Mouse (Mus musculus): ENCODE results near the gene Plac8. TPM values are rescaled to one million over a fixed set of nuclear protein-coding genes. Genes with fewer than 3 reads are reported as not detected.

Plac8 gene
- 1,430 and 1,806 TPM in 2 replicates for polyA plus RNA-seq (2012; rRNA removed)

DNA sequence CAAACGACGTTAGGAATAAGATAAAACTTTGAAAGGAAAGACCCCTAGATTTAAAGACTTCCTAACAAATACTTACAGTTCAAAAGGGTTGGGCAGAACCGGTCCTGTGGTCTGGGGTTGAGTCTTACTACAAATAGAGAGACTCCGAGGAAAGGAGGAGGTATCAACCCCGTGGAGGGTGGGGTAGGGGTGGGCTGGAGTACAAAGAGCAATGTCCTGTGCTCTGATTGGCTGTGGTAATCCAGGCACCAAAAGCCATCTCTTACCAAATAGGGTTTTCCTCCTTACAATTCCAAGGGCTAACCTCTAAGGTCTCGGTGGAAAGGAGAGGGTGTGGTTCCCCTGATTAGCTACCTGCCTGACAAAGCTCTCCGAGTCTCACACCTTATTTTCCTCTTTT lies at the start of gene Plac8:
Plac8 (minus strand) TSS at position 177 of the 400 bp plus-strand sequence.
- Histone ChIP-seq H3K4me3 (ENCODE audit: low read depth, low read length) (peak within 1 kb of the TSS; percentile 92), H3K4me1 (ENCODE audit: control insufficient read depth, insufficient read depth, insufficient read length, low read length) (peaks cover 7% of the 10 kb centered on the region; the same call in 1 of the 2 replicates), H3K27ac (ENCODE audit: insufficient read depth, low read depth, low read length) (peak within 1 kb of the TSS; percentile 96), H3K27me3 (ENCODE audit: control insufficient read depth, insufficient read depth, low read length) (no peaks in the 10 kb centered on the region), H3K36me3 (ENCODE audit: control insufficient read depth, insufficient read depth, low read length) (peaks cover 23% of the 10 kb centered on the region)
- 5% methylated on average over 7 of the region's 7 CpGs for WGBS
- TF ChIP-seq POLR2A (IDR thresholded peaks at IDR 0.05; ENCODE audit: low read depth, low read length) (peak; percentile 32; the same call in 1 of the 2 replicates), CTCF (IDR thresholded peaks at IDR 0.05; ENCODE audit: extremely low read depth, insufficient read length, insufficient replicate concordance, low read depth, low read length) (no peak)

DNA sequence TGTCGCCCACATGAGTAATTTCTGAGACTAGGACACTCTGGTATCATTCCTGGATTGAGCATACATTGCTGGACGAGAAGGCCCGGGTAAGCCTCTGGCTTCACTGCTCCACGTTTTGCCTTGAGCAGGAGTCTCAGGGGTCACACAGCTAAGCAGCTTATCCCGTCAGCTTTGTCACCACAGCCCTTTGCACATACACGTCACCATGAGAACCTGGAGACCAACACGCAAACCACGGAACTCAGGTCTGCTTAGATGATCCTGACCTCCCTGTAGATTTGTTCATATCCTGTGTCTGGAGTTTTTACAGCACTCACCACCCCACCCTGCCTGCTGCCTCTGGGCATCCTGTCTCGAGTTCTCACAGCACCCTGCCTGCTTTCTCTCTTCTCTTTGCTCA lies 48.9 kb upstream of the Plac8 start:
- Histone ChIP-seq H3K4me1 (ENCODE audit: control insufficient read depth, insufficient read depth, insufficient read length, low read length) (peaks cover 26% of the 10 kb centered on the region), H3K27ac (ENCODE audit: insufficient read depth, low read depth, low read length) (no peak overlapping the region), H3K4me3 (ENCODE audit: low read depth, low read length) (no peak overlapping the region), H3K36me3 (ENCODE audit: control insufficient read depth, insufficient read depth, low read length) (no peaks in the 10 kb centered on the region), H3K27me3 (ENCODE audit: control insufficient read depth, insufficient read depth, low read length) (no peaks in the 10 kb centered on the region)
- TF ChIP-seq POLR2A (IDR thresholded peaks at IDR 0.05; ENCODE audit: low read depth, low read length) (no peak), CTCF (IDR thresholded peaks at IDR 0.05; ENCODE audit: extremely low read depth, insufficient read length, insufficient replicate concordance, low read depth, low read length) (no peak)
- 82% methylated on average over 9 of the region's 9 CpGs for WGBS

DNA sequence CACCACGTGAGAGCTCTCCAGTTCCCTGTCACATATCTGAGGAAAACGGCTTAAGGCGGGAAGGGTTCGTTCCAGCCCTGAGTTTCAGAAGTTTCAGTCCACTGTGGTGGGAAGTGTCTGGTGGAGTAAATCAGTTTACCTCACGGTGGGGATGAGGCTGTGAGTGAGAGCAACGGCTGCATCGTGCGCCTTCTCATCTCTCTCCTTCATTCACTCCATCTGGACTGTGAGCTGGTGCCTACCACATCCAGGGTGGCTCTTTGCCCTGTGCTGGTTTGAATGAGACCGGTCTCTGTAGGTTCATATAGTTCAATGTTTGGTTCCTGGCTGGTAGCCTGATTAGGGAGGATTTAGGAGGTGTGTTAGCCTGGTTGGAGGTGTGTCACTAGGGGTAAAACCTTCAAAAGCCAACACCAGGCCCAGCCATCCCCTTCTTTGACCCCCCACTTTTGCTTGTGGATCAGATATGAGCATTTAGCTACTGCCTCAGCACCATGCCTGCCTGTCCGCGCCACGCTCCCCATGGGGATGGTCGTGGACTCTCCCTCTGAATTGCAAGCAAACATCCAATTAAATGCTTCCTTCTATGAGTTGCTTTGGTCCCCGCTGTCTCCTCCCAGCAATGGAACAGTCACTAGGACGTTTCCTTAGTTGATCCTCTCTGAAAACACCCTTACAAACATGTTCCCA lies 47.7 kb upstream of the Plac8 start:
- Histone ChIP-seq H3K4me1 (ENCODE audit: control insufficient read depth, insufficient read depth, insufficient read length, low read length) (peaks cover 16% of the 10 kb centered on the region; the same call in 1 of the 2 replicates), H3K36me3 (ENCODE audit: control insufficient read depth, insufficient read depth, low read length) (no peaks in the 10 kb centered on the region), H3K4me3 (ENCODE audit: low read depth, low read length) (no peak overlapping the region), H3K27ac (ENCODE audit: insufficient read depth, low read depth, low read length) (no peak overlapping the region), H3K27me3 (ENCODE audit: control insufficient read depth, insufficient read depth, low read length) (no peaks in the 10 kb centered on the region)
- TF ChIP-seq POLR2A (IDR thresholded peaks at IDR 0.05; ENCODE audit: low read depth, low read length) (no peak), CTCF (IDR thresholded peaks at IDR 0.05; ENCODE audit: extremely low read depth, insufficient read length, insufficient replicate concordance, low read depth, low read length) (no peak)
- WGBS: 91% methylated on average over 15 of the region's 15 CpGs

DNA sequence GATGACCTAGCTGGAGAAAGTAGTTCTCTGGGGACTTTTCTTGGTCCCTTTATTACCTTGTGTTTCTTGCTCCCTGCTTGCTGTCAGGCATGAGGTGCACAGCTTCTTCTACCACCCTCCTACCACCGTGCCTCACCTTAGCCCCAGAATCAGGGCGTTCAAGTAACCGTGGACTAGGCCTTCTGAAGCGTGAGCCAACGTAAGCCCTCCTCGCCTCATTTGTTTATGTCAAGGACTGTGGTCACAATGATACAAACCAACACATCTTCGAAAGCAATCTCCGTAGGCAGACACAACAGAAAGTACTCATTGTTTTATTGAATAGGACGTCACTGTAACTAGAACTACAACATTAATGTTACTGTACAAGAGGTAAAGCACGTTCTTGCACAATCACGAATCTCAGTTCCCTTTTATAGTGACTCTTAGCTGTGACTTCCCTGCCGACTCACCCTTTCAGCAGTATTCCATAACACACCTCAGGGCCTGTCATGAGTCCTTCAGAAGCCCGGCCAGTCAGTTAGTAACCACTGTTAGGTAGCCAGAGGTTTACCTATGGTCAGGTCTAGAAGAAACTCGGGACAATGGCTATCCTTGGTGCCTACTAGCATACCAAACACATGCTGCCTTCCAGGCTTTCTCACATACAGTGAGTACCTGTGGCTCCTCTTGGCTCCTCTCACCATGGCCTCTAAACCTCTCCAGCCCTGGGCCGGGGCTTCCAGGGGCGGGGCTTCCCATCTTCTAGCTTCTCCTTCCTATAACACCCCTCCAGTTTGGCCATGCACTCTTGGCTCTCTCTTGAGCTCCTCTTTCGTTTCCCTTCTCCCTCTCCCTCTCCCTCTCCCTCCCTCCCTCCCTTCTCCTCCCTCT lies 42.1 kb upstream of the Plac8 start:
- 88% methylated on average over 17 of the region's 17 CpGs for WGBS
- Histone ChIP-seq H3K27me3 (ENCODE audit: control insufficient read depth, insufficient read depth, low read length) (no peaks in the 10 kb centered on the region), H3K4me3 (ENCODE audit: low read depth, low read length) (no peak overlapping the region), H3K4me1 (ENCODE audit: control insufficient read depth, insufficient read depth, insufficient read length, low read length) (no peaks in the 10 kb centered on the region), H3K36me3 (ENCODE audit: control insufficient read depth, insufficient read depth, low read length) (no peaks in the 10 kb centered on the region), H3K27ac (ENCODE audit: insufficient read depth, low read depth, low read length) (no peak overlapping the region)
- no peak for TF ChIP-seq POLR2A (IDR thresholded peaks at IDR 0.05; ENCODE audit: low read depth, low read length)
- TF ChIP-seq CTCF (IDR thresholded peaks at IDR 0.05; ENCODE audit: extremely low read depth, insufficient read length, insufficient replicate concordance, low read depth, low read length): no peak

DNA sequence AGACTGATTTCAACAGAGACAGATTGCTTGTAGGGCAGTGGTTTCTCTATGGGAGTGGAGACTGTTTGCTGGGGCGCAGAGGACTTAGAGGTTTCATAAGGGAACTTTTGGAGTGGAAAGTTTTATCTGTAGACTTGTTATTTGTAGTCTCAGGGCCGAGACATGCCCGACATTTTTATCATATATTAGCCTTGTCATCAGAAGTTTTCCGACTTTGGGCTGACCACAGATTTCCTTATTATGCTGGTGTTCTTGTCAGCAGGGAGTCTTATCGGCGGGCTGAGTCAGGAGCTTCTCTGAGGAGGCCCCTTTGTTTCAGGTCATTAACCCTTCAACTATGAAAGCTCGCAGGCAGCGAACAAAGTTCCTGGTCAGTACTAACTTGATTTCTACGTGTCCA lies 35.8 kb upstream of the Plac8 start:
- no peak for TF ChIP-seq CTCF (IDR thresholded peaks at IDR 0.05; ENCODE audit: extremely low read depth, insufficient read length, insufficient replicate concordance, low read depth, low read length)
- TF ChIP-seq POLR2A (IDR thresholded peaks at IDR 0.05; ENCODE audit: low read depth, low read length): no peak
- Histone ChIP-seq H3K4me3 (ENCODE audit: low read depth, low read length) (no peak overlapping the region), H3K36me3 (ENCODE audit: control insufficient read depth, insufficient read depth, low read length) (no peaks in the 10 kb centered on the region), H3K4me1 (ENCODE audit: control insufficient read depth, insufficient read depth, insufficient read length, low read length) (peaks cover 17% of the 10 kb centered on the region), H3K27me3 (ENCODE audit: control insufficient read depth, insufficient read depth, low read length) (no peaks in the 10 kb centered on the region), H3K27ac (ENCODE audit: insufficient read depth, low read depth, low read length) (peak overlapping the region; percentile 84)
- 46% methylated on average over 9 of the region's 9 CpGs for WGBS

DNA sequence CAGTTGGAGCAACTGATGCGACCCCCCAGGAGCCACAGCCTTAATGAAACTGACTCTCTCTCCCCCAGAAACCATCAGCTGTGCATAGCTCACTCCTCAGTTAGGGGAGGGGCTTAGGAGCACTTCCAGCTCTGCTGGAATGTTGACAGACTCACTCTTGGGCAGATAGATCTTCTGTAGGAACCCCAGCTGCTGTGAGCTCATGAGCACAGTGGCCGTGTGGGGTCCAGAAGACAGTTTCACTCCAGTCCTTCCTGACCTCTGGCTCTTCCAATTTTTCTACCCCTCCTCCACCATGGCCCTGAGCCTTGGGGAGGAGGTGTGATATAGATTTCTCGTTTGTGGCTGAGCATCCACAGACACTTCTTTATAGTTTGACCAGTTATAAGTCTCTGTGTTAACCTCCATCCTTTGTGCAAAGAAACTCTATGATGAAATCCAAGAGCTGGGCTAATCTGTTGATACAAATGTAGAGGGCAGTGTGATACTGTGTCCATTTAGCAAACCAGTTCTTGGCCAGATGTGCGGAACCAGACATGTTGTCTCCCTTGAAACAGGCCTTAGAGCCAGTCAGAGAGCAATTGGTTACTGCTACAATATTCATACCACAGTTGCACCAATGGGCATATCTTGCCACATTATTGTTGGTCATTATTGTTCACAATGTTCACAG lies 35.2 kb upstream of the Plac8 start:
- no peak overlapping the region for H3K4me3 ChIP-seq (ENCODE audit: low read depth, low read length)
- H3K36me3 ChIP-seq (ENCODE audit: control insufficient read depth, insufficient read depth, low read length): no peaks in the 10 kb centered on the region
- WGBS: 64% methylated on average over 4 of the region's 4 CpGs
- no peak for TF ChIP-seq POLR2A (IDR thresholded peaks at IDR 0.05; ENCODE audit: low read depth, low read length)
- TF ChIP-seq CTCF (IDR thresholded peaks at IDR 0.05; ENCODE audit: extremely low read depth, insufficient read length, insufficient replicate concordance, low read depth, low read length): no peak
- peak overlapping the region; percentile 84 for H3K27ac ChIP-seq (ENCODE audit: insufficient read depth, low read depth, low read length)
- H3K27me3 ChIP-seq (ENCODE audit: control insufficient read depth, insufficient read depth, low read length): no peaks in the 10 kb centered on the region
- peaks cover 17% of the 10 kb centered on the region for H3K4me1 ChIP-seq (ENCODE audit: control insufficient read depth, insufficient read depth, insufficient read length, low read length)
